Mouse (Mus musculus): ENCODE data around the gene Sohlh1.

Sohlh1 gene

GRCm38 (mm10) chr2:25847226-25847625 lies at the start of gene Sohlh1:
Gene Sohlh1 (minus strand): TSS chr2:25847248.
- no peak for DNase-seq (ENCODE audit: low spot score)

- no peak for DNase-seq (ENCODE audit: low spot score)
Measured at GRCm38 (mm10) chr2:25892440-25892839, 45.4 kb upstream of the Sohlh1 start.

DNA sequence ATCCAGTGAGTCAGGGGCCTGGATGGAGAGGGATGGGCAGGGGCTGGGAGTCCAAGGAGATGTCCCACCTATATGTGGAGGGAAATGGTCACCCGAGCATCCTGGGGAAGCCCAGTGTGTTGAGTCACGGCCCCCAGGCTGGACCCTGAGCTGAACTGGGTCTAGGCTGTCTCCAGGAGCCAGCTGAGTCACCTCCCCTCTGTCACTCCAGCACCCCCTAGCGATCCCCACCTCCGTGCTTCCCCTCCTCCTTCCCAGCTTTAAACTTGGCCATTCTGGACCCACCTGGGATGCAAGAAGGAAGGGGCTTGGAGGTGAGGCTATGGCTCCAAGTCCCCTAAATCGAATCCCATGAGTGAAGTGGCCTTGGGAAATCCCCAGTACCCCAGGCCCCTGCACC lies 41.1 kb upstream of the Sohlh1 start:
- no peak for DNase-seq (ENCODE audit: low spot score)

DNA sequence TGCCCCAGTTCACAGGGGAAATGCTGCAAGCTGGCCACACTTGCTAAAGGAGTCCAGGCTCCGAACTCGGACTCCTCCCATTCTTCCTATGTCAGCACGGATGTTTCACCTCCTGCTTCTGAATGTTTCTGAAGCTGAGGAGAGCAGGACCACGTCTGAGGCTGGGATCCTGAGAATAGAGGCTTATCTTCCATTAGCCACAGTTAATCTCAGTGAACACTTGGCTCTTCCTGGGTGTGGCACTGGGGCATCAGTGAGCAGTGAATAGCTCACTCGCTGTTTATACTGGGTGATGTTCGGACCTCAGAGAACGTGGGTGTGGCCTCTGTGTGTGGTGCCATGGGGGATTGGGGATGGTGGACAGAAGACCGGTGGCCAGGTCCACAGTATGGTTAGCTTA lies 40.2 kb upstream of the Sohlh1 start:
- no peak for DNase-seq (ENCODE audit: low spot score)

DNA sequence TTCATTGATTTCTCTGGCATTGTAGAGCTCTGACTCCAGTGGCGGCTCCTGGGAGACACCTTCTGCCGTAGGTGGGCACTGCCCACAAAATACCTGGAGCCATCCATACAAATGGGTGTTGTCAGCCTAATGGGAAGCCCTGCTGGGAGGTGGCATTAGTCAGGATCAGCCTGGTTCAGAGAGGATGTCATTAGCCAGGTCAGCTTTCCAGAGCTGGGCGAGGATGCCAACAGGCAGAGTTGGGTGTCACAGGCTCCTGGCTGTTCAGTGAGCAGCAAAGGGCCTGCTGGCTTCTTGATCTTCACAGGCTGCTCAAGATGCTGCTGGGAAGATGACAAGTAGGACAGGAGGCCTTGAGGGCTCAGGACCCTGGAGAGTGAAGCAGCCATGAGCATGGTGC lies 37.7 kb upstream of the Sohlh1 start:
- DNase-seq (ENCODE audit: low spot score): no peak

GRCm38 (mm10) chr2:25882276-25882675 lies 35.2 kb upstream of the Sohlh1 start:
- DNase-seq (ENCODE audit: low spot score): no peak

GRCm38 (mm10) chr2:25879061-25879460 lies 32.0 kb upstream of the Sohlh1 start:
- DNase-seq (ENCODE audit: low spot score): no peak

DNA sequence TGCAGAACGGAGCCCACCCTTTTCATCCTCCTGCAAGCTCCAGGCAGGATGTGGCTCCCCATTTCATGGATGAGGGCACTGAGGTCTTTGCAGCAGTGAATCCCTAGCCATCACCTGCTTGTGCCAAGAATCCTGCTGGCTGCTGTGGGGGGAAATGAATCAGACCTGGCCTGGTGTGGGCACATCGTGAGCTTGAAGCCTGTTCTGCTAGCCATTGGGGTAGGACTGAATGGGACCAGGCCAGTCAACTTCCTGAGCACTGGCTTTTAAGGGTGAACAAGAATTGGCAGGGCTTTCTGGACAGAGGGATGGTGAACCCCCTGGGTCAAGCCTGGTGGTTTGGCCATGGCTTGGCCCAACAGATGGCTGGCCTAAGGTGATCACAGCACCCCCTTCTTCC lies 31.5 kb upstream of the Sohlh1 start:
- no peak for DNase-seq (ENCODE audit: low spot score)

- no peak for DNase-seq (ENCODE audit: low spot score)
Measured at GRCm38 (mm10) chr2:25877736-25878268, 30.8 kb upstream of the Sohlh1 start.

GRCm38 (mm10) chr2:25877250-25877735 lies 30.2 kb upstream of the Sohlh1 start:
- no peak for DNase-seq (ENCODE audit: low spot score)

DNA sequence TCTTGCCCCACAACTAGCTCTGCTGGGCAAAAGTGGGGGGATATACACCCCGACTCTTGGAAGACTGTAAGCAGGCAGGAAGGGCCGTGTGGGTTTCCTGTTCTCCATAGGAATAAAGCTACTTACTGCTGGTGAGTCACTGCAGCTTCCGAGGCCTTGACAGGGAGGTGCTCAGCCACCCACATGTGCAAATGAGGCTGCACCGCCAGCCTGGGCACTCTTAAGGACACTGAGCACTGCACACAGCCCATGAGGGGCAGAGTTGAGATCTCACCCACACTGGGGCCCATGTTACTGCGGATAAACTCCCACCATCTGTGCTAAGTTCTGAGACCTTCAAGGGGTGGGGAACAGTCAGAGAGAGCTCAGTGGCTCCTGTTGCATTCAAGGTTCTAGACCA lies 19.6 kb upstream of the Sohlh1 start:
- no peak for DNase-seq (ENCODE audit: low spot score)

DNA sequence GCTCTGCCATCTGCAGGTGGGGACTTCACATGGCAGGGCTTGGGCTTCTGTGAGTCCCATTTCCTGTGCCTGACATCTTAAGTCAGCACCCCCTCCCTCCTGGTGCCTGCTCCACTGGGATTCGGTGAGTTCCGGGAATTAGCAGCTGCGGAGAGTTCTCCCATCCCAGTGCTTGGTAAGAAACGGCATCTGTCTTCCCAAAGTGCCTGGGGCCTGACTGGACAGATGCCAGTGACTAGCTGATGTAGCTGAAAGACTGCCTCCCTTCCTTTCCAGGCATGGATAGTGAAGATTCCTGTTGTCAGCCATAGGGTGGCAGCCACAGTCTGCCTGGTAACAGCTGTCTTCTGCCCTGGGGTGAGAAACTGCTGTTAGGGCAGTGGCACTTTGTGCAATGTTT lies 18.4 kb upstream of the Sohlh1 start:
- DNase-seq (ENCODE audit: low spot score): no peak

DNA sequence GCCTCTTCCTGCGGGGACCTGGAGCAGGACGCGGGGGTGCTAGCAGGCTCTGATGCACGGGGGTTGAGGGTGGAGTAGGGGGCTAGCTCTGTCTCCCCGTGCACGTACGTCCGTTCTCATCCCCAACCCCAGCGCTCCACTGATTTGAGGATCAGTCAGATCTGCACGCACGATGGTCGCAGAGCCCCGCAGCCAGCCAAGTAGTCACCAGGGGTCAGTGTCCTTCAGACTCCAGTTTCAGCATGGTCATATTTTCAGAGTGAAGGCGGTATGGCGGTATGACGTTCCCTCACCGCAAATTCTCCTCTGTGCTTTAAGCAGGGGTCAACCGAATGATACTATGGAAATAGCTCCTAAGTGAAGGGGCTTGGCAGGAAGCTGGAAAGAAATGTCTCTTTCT lies 17.2 kb upstream of the Sohlh1 start:
- no peak for DNase-seq (ENCODE audit: low spot score)

DNA sequence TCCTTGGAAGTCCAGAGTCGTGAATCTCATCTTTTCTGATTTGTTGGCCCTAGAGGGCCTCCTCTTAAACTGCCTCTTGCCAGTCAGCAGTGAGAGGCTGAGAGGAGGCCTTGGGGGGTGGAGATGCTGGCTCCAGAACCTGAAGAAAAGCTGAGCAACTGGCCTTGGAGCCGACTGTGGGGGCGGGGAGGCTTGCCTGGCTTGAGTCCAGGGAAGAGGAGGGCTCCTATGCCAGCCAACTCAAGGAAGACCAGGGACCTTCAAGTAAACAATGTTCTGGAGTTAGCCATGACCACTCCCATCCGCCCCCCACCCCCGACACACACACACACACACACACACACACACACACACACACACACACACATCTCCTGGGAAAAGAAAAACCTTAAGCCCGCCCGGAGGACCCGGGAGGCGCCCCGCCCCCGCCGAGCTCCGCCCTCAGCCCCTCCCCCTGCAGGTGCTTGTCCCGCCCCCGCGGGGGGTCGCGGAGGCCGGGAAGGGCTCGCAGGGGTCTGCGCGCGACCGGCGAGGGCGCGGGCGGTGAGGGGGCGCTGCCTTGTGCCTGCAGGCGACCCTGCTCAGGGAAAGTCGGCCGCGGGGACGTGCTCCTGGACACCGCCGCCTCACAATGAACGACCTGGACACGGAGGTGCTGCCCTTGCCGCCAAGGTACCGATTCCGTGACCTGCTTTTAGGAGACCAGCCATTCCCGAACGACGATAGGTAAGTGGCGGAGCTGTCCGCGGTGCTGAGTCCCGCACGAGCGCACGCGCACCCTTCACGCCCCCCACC lies 16.5 kb upstream of the Sohlh1 start, which contains the start of gene Kcnt1:
TSS of gene Kcnt1 (plus strand) at position 398 of the 795 bp plus-strand sequence.
- DNase-seq (ENCODE audit: low spot score): peak; percentile 83

GRCm38 (mm10) chr2:25862696-25863270 lies 15.7 kb upstream of the Sohlh1 start:
- no peak for DNase-seq (ENCODE audit: low spot score)

GRCm38 (mm10) chr2:25862038-25862437 lies 15.0 kb upstream of the Sohlh1 start:
- DNase-seq (ENCODE audit: low spot score): no peak

- DNase-seq (ENCODE audit: low spot score): no peak
Measured at GRCm38 (mm10) chr2:25859891-25860290, 12.8 kb upstream of the Sohlh1 start.

- no peak for DNase-seq (ENCODE audit: low spot score)
Measured at GRCm38 (mm10) chr2:25853998-25854397, 7.0 kb upstream of the Sohlh1 start.

GRCm38 (mm10) chr2:25852626-25853025 lies 5.6 kb upstream of the Sohlh1 start:
- peak; percentile 57 for DNase-seq (ENCODE audit: low spot score)

DNA sequence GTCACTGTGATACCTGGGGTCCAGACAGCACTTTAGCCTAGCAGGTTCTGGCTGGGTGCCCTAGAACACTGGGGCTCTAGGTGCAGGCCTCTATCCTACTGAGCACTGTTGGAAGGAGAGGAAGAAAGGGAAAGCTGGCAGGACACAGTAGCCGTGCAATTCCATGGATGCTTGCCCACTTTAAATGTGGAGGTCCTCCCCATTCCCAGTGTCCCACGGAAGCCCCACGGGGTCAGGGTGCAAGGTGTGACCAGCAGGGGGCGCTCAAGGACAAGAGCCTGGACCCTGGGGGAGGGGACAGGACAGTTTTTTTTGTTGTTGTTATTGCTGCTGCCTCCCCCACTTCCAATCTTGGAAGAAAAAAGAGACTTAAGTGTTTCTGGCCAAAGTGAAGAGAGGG lies 3.3 kb upstream of the Sohlh1 start:
- no peak for DNase-seq (ENCODE audit: low spot score)

GRCm38 (mm10) chr2:25846516-25846915 lies 532 bp downstream of the Sohlh1 start:
- no peak for DNase-seq (ENCODE audit: low spot score)

DNA sequence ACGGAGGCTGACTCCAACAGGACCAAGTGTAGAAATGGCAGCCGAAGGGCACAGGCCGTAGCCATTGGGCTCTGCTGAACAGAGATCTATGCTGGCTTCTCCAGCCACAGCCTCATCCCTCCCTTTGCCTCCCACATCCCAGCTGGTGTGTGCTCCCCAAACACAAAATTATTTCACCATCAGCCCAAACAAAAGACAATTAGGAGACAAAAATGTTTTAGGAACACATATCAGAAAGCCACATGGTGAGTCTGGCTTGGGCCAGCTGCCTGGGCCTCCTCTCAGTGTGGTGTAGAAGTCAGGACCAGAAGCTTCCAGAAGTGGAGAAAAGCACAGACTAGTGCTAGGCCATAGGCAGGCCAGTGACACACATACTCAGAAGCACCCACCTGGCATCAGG lies 3.0 kb downstream of the Sohlh1 start:
- no peak for DNase-seq (ENCODE audit: low spot score)

DNA sequence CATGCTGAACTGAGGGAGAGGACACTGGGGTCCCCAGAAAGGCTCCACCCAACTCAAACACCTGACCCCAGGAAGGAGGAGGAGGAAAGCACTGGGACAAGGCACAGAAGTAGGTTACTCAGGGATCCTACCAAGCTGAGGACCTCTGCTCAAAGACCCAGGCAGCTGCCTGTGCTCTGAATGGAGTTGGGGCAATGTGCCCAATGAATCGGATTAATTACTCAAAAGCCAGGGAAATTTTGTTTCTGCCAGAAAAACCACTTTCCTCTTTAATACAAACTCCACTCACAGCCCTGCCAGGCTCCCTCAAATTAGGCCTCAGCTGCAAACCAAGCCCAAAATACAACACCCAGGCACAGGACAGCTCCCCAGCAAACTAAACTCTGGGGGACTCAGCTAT lies 4.3 kb downstream of the Sohlh1 start:
- DNase-seq (ENCODE audit: low spot score): no peak
